Mouse (Mus musculus): ENCODE measurements around the gene Tmem185b. TPM values are rescaled to one million over a fixed set of nuclear protein-coding genes. Genes with fewer than 3 reads are reported as not detected.

Tmem185b gene
- total and polyA plus RNA-seq, 3 experiments = 25.2 to 35.8 TPM; not detected in 1

DNA sequence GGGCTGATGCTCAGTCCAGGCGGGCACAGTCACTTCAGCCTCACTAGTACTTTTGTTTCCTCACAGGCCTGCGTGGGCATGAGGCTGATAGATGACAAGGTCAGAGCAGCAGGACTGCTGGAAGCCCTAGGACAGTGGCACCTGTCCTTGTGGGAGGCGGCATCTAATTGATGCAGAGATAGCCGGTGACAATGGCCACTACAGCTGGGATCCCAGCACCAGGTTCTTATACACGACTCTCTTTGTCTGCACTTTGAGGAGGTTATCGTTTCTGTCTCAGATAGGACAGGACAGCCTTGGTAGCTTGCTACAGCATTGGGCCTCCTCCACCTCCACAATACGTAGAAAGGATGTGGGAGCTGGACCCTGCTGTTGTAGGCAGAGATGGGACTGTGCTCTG, 2.6 kb upstream of the Tmem185b start:
- TF ChIP-seq ZNF384 (IDR thresholded peaks at IDR 0.05; ENCODE audit: low read depth, low read length) (no peak), NRF1 (IDR thresholded peaks at IDR 0.05; ENCODE audit: insufficient read depth, low read depth, low read length, poor library complexity, severe bottlenecking) (no peak), MYB (IDR thresholded peaks at IDR 0.05; ENCODE audit: low read depth, low read length) (no peak), TAL1 (IDR thresholded peaks at IDR 0.05; ENCODE audit: low read length) (no peak), CTCF (IDR thresholded peaks at IDR 0.05 in 2 of 3, conservative IDR thresholded peaks at IDR 0.05 in 1 of 3; ENCODE audit: control insufficient read depth in 1 of 3, insufficient read depth in 1 of 3, low read depth in 2 of 3, low read length in 3 of 3, poor library complexity in 1 of 3, severe bottlenecking in 1 of 3) (no peak), E2F4 (IDR thresholded peaks at IDR 0.05; ENCODE audit: borderline replicate concordance, low read depth, low read length) (no peak), POLR2AphosphoS5 (IDR thresholded peaks at IDR 0.05; ENCODE audit: borderline replicate concordance, low read depth, low read length) (no peak), MXI1 (IDR thresholded peaks at IDR 0.05; ENCODE audit: low read depth, low read length) (no peak), MAFK (IDR thresholded peaks at IDR 0.05; ENCODE audit: borderline replicate concordance, low read depth, low read length) (no peak), RAD21 (IDR thresholded peaks at IDR 0.05; ENCODE audit: low read depth, low read length) (no peak), BHLHE40 (IDR thresholded peaks at IDR 0.05; ENCODE audit: borderline replicate concordance, low read depth, low read length) (no peak)
- Histone ChIP-seq H3K27me3 (ENCODE audit: control insufficient read depth in 1 of 2, insufficient read depth in 2 of 2, low read length in 2 of 2) (no peaks in the 10 kb centered on the region), H3K4me1 (ENCODE audit: control insufficient read depth in 1 of 2, insufficient read depth in 2 of 2, low read length in 2 of 2) (peaks cover 1 to 29% of the 10 kb centered on the region in 2 experiments), H3K27ac (ENCODE audit: control insufficient read depth, low read depth, low read length) (no peak overlapping the region), H3K4me3 (ENCODE audit: control insufficient read depth in 1 of 2, insufficient read depth in 1 of 2, low read depth in 2 of 2, low read length in 2 of 2) (no peak overlapping the region), H3K9me3 (replicated peaks; ENCODE audit: insufficient read depth, low read length) (no peaks in the 10 kb centered on the region), H3K36me3 (ENCODE audit: control insufficient read depth in 1 of 2, insufficient read depth in 2 of 2, low read length in 2 of 2) (peaks cover 0 to 18% of the 10 kb centered on the region in 2 experiments; a peak in 3 of 4 replicates), H3K9ac (ENCODE audit: control insufficient read depth, low read depth, low read length, poor library complexity, severe bottlenecking) (no peak overlapping the region), H3K79me2 (ENCODE audit: control insufficient read depth, insufficient read depth, low read length, poor library complexity) (peaks cover 19% of the 10 kb centered on the region)
- DNase-seq (ENCODE audit: low read depth, low spot score) = no peak

DNA sequence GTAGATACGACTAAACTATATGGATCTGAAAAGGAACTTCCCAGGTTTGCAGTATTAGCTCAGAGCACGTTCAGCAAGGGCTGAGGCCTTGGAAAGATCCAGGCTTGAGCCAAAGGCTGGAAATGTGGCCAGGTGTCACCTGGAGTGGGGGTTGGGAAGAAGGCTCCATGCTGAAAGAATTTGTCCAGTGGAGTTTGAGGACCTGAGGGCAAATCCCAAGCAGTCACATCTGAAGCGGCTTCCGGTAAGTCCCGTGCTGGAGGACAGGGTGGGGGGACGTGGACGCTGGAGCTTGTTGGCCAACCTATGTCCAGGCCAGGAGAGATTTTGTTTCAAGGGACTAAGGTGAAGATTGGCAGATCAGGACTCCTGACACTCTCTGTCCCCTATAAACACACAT, 2.1 kb upstream of the Tmem185b start:
- peaks cover 19% of the 10 kb centered on the region for H3K79me2 ChIP-seq (ENCODE audit: control insufficient read depth, insufficient read depth, low read length, poor library complexity)
- H3K4me1 ChIP-seq (ENCODE audit: control insufficient read depth in 1 of 2, insufficient read depth in 2 of 2, low read length in 2 of 2) = peaks cover 1 to 29% of the 10 kb centered on the region in 2 experiments
- no peaks in the 10 kb centered on the region for H3K9me3 ChIP-seq (replicated peaks; ENCODE audit: insufficient read depth, low read length)
- H3K36me3 ChIP-seq (ENCODE audit: control insufficient read depth in 1 of 2, insufficient read depth in 2 of 2, low read length in 2 of 2) = peaks cover 0 to 18% of the 10 kb centered on the region in 2 experiments; a peak in 3 of 4 replicates
- no peak for TF ChIP-seq KAT2A (conservative IDR thresholded peaks at IDR 0.05; ENCODE audit: low read depth, low read length)
- no peak for TF ChIP-seq E2F4 (IDR thresholded peaks at IDR 0.05; ENCODE audit: borderline replicate concordance, low read depth, low read length)
- TF ChIP-seq ZKSCAN1 (IDR thresholded peaks at IDR 0.05; ENCODE audit: low read depth, low read length) = no peak
- TF ChIP-seq MAZ (IDR thresholded peaks at IDR 0.05; ENCODE audit: low read depth, low read length) = no peak
- no peak for TF ChIP-seq RCOR1 (IDR thresholded peaks at IDR 0.05; ENCODE audit: low read depth, low read length)
- no peak for TF ChIP-seq POLR2A (IDR thresholded peaks at IDR 0.05; ENCODE audit: control insufficient read depth in 1 of 2, insufficient read depth in 1 of 2, low read depth in 1 of 2, low read length in 2 of 2, poor library complexity in 1 of 2)
- no peak for TF ChIP-seq MAX (IDR thresholded peaks at IDR 0.05; ENCODE audit: low read length)
- no peak for TF ChIP-seq CHD2 (IDR thresholded peaks at IDR 0.05; ENCODE audit: low read length)
- no peaks in the 10 kb centered on the region for H3K27me3 ChIP-seq (ENCODE audit: control insufficient read depth in 1 of 2, insufficient read depth in 2 of 2, low read length in 2 of 2)
- no peak overlapping the region for H3K4me3 ChIP-seq (ENCODE audit: control insufficient read depth in 1 of 2, insufficient read depth in 1 of 2, low read depth in 2 of 2, low read length in 2 of 2)
- no peak for DNase-seq (ENCODE audit: low read depth, low spot score)
- H3K9ac ChIP-seq (ENCODE audit: control insufficient read depth, low read depth, low read length, poor library complexity, severe bottlenecking) = no peak overlapping the region
- H3K27ac ChIP-seq (ENCODE audit: control insufficient read depth, low read depth, low read length) = no peak overlapping the region
